Mouse (Mus musculus): ENCODE results near the gene Slain1. TPM values are rescaled to one million over a fixed set of nuclear protein-coding genes. Genes with fewer than 3 reads are reported as not detected.
"Not testable (repeated sequence)": the region's sequence is repeated elsewhere in the genome, so short reads cannot be mapped to it uniquely, and the experiment has no call there.

Gene Slain1
- total RNA-seq, 4 experiments from 2014 or later = 53.3 to 59.5 (median 55.2) TPM

DNA sequence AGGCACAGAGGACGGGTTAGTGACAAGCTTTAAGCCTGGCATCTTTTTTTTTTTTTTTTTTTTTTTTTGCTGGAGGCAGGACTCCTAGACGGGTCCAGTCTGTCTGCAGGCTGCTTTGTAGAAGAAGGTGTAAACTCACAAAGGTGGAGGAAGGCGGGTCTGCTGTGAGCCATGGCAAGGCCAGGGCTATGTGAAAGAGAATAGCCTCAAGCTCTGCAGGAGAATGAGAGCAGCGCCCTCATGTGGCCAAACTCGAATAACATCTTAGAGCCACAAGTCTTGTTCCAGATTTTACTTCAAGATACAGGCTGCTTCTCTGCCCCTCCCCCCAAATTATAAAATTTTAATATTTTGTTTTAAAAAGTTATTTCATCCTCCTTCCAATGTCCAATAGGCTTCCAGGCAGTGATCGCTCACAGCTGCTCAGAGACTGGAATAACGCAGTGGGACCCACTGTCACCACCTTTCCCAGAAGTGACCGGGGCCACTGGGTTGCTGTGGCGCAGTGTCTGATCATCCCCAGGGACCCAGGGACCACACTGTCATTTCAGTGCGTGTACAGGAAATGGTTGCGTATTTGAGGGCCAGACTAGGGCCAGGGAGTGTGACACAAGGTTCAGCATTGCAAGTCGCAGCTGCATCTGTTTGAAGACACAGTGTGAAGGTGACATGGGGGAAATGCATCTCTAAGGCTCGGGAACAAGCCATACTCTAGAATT is 70.8 kb downstream of the Slain1 start:
- DNase-seq (ENCODE audit: low spot score in 2 of 2) = peak in 1 of 2 experiments; percentile 68

DNA sequence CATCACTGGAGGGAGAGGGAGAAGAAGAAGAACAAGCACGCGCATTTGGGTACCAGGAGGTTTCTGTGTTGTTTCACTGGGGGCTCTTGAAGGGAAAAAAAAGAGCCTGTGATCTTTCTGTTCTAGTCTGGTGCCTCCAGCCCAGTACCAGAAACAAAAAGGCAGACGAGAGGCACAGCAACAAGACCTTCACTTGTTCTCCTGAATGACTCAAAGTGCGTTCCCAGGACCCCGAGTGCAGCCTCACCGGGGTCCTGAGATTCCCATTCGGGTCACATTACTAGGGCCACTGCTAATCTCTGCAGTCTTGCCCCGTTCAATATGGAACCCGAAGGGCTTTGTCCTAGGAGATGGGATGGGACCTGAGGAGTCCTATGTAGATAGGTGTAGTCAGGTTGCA is 73.3 kb downstream of the Slain1 start:
- DNase-seq (ENCODE audit: low spot score in 2 of 2) = no peak

DNA sequence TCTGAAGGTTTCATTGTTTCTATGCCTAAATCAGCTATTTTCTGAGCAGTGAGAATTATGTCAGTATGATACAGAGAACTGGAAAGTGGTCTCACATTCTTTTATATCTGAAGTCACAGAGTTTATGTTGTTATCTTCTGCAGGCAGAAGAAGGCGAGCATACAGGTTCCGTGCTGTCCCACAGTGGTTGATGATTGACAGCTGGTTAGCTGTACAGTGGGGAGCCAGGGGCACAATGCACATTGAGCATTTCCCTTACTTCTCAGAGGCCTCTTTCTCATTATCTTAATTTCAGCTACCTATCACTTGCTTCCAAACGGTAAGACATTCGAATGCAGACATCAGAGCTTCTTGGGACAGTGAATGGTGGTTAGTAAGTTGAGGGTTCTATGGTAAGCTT is 73.8 kb downstream of the Slain1 start:
- DNase-seq (ENCODE audit: low spot score in 2 of 2) = no peak

DNA sequence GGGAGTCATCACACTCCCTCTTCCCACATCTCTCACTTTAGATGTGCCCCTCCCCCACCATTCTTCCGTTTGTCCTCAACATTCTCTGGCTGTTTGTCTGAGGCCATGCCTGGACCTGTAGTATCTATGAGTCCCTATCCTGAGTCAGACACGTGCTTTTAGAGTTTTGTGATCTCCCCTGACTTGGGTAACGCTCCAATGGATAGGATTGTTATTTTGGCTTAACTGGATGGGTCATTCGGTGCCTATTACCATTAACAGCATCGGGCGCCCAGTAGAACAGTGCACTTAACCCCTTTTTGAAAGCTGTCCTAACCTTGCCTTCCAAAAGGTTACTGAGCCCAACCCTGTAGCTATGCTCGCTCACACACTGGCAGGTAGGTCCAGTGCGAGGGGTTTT is 78.5 kb downstream of the Slain1 start:
- no peak for DNase-seq (ENCODE audit: low spot score in 2 of 2)

DNA sequence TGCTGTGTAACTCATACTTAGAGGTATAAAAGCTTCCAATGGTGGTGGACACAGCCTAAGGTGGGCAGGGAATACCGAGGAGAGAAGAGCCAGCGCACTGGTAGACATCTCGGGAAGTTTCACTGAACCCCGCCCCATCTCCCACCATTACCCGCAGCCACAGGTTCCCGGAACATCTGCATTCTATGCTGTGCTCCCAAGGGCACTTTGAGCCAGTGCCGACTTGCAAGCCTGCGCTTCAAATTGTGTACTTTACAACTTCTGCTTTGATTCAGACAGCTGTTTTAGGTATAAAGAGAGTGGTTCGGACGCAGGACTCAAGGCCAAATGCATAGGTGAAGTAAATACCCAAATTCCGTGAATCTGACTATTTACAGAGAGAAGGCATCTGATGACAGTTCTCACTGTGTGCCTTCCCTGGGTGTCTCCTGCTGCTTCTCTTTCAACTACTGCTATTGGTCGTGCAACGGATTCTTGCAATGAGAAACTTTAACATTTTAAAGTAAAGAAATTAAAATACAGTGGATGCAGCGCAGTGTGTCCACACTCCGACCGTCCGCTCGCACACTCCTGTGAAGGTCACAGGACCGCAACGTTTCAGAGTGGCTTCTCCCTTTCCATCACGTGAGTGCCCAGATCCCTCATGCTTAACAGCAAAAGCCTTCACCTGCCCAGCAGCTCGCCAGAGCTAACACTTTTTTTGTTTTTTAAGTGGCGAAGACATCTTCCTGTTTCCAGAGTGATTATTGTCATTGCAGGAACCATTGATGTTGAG is 79.1 kb downstream of the Slain1 start:
- DNase-seq (ENCODE audit: low spot score in 2 of 2) = no peak

DNA sequence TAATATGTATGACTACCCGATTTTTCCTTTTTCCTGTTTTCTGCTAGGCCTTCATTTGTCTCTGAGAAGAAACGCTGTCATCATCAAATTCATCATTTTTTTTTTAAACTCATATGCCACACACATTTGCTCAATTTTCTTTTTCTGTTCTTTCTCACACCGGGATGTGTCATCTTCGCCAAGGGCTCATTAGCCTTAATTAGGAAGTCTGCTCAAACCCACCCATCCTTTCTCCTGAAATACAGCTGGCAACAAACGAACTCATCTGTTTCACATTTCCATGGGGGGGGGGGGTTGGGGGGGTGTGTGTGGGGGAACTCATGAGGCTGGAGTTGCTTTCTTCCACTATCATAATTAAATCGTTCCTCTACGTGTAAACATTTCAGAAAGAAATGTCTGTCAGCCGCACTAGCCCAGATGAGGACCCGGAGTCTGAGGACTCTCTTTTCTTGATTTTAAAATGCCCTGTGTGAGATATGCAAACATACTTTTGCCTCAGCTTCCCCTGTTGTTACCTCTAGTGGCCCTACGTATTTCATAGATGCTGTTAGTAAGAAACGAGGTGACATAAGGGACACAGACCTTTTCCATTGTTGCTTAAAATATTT is 79.8 kb downstream of the Slain1 start:
- DNase-seq (ENCODE audit: low spot score in 2 of 2) = no peak

DNA sequence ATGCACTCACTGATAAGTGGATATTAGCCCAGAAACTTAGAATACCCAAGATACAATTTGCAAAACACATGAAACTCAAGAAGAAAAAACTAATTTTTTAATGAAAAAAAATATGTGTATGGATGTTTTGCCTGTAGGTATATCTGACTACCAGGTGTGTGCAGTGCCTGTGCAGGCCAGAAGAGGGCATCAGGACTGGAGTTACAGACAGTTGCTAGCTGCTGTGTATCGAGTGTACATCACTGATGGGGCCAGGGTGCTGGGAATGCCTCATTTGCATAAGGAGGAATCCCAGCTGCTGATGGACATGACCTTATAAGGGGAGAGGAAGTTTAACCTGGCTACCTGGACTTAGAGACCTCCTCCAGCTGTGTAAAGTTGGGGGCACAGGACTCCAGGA is 82.6 kb downstream of the Slain1 start:
- no peak for DNase-seq (ENCODE audit: low spot score in 2 of 2)

DNA sequence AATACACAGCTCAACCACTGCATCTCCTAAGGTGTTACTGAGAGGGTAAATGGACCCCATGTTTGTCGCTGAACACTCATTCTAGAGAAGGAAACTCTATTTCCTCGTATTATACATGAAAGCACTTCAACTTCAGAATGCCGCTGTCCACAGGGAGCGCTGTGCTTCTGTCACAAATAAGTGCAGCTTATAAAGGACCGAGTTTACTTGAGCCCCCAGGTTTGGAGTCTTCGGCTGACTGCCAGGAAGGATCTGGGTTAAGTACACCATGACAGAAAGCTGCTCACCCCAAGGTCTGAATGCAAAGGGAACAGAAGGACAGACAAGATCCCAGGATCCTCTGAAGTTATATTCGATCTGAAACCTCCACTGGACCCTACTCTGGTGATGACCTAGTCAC is 91.2 kb downstream of the Slain1 start:
- no peak for DNase-seq (ENCODE audit: low spot score in 2 of 2)

DNA sequence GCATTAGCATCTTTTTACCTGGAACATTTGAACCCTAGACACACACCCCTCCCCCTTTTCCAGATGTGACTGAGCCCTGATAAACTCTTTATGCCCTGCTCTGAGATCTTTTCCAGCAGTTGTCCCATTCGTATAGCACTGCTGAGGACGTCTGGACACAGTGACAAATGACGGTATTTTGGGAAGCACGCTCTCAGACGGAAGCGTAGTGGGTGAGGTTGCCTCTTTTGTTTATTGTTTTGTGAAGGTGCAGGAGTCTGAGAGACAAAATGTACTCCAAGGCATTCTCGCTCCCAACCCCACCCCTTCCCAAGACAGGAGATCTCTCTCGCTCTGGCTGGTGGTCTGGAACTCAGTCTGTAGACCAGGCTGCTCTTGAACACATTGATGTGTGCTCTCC is 92.1 kb downstream of the Slain1 start:
- DNase-seq (ENCODE audit: low spot score in 2 of 2) = no peak

DNA sequence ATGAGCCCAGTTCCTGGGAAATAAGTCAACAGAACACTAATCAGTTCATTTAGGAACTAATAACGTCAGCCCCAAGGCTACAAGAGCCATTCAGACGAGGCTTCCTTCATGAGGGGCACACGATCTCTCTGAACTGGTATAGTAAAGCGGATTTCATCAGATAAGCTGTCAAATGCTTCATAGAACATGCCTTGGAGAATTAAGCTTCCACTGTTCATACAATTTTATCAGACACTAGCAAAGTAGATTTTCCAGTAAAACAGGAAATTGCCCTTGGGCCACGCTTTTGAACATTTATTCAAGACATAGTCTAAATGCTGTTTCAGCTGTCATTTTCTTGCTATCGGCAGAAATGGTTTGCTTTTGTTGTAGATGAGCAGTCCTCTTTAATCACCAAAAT is 97.3 kb downstream of the Slain1 start:
- no peak for DNase-seq (ENCODE audit: low spot score in 2 of 2)

DNA sequence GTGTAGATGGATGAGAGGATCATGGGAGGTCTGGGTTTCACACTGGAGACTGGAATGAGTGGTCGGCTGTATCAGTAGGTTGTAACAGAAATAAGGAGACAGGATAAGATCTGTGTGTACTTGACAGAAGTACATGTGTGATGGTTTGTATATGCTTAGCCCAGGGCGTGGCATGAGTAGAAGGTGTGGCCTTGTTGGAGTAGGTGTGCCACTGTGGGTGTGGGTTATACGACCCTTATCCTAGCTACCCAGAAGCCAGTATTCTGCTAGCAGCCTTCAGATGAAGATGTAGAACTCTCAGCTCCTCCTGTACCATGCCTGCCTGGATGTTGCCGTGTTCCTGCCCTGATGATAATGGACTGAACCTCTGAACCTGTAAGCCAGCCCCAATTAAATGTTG is 100.6 kb downstream of the Slain1 start:
- not testable (repeated sequence) for DNase-seq (ENCODE audit: low spot score in 2 of 2)

DNA sequence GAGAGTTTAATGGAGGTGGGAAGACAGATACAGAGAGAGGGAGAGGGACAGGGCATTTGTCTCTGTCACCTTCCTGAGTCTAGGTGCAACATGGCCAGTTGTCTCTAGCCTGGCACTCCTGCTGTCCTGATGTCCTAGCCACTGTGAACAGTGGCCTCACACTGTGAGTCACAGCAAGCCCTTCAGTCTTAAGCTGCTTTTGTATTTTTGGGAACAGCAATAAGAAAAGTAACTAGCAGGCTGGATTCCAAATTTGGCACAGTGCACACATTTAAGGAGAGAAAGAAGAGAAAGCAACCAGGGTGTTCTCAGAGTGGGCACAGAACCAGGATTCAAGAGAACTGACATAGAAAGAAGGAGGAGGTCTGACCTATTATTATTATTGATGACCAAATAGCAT is 101.4 kb downstream of the Slain1 start:
- no peak for DNase-seq (ENCODE audit: low spot score in 2 of 2)

DNA sequence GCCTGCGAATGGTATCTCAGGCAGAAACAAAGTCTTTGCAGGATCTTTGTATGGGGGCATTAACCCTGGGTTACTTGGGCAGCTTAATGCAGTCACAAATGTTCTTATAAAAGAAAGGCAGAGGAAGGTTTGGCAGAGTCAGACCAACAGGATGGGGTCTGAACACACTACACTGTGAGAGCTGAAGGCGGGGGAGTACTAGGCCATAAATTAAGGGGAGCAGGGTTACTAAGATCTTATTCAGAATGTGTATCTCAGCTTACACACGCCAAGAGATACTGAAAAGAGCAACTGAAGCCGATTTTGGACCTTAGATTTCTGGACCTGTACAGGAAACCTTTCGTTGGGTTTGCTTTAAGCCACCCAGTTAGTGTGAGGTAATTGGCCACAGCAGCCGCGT is 102.7 kb downstream of the Slain1 start:
- DNase-seq (ENCODE audit: low spot score in 2 of 2) = no peak

DNA sequence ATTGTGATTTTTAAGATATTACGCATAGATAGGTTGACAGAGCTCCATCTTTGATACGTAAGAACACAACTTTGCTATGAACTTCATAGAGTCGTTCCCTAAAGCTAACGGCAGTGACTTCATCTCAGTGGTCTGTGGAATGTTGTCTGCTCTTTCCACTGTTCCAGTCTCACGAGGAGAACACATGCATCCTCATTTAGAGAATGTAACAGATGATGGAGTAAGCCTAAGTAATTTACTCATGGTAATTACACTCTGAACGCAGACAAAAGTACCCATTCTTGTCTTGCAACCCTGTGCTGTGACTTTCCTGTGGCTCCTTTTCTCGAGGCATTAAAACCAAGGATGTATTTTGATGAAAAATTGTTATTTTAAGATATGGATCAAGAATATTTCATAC is 104.0 kb downstream of the Slain1 start:
- DNase-seq (ENCODE audit: low spot score in 2 of 2) = no peak

DNA sequence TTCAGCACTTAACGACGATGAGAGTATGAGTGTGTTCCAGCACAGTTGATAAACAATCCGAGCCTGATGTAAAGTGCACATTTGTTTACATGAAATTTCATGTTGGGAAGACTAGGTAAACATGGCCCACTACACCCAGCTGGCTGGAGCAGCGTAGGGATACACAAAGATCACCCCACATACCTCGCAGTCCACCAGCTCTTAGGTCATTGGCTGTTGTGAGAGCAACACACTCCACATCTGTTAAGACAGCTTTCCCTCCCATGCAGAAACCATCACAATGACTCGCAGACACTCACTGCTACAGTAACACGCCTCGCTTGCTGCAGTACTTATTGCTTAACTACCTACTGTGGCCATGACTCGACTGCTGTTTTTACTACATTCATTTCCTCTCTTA is 104.4 kb downstream of the Slain1 start:
- DNase-seq (ENCODE audit: low spot score in 2 of 2) = no peak

Small RNA genes within 50 kb of the gene (microRNA-seq; reads per million reads assigned to microRNA genes)
- 0 reads per million in 2 experiments for gene Gm22877

Other genes with a start within 250 kb of the Slain1 start
- 1 to 10 TPM; 1.0 to 1.6 (median 1.2) TPM for gene Scel, start 136.9 kb upstream of the Slain1 start, total RNA-seq (2022)
- gene Ednrb, start 194.2 kb downstream of the Slain1 start, total RNA-seq (2022) = 10 to 100 TPM; 36.2 to 45.3 (median 40.6) TPM

All from layer of hippocampus, adult 8-10 months (tissue).